Mouse (Mus musculus): ENCODE data around the gene Actr10.

DNA sequence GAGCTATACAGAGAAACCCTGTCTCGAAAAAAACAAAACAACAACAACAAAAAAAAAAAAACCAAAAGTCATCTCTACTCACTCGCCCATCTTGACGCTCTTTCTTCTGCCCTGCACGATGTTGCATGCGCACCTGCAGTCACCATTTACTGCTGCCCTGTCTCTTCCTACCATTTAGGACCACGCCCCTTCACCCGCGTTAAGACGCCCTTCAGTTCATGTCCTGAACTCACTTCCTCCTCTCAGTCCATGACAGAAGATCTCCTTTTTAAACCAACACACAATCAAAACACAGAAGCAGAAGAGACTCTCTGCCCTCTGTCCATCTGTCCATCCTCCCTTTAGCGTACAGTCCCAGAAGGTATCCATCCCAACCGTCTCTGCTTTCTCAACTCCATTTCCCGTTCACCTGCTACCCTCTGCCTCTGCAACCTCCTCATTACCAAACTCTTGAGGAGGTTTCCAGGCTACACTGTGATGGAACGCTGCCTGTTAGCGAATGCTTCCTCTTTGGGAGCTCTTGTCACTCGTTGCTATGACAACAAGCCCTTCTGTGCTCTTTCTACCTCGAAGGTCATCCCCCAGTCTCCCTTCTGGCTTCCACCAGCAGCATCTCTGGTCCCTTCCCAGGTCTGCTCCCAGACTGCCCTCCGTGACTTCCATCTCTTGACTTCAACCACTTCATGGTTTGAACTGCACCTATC, 25.8 kb upstream of the Actr10 start:
- TF ChIP-seq CTCF (IDR thresholded peaks at IDR 0.05; ENCODE audit: extremely low read depth, insufficient read depth, insufficient read length, insufficient replicate concordance) (no peak), POLR2A (IDR thresholded peaks at IDR 0.05; ENCODE audit: low read depth, low read length) (no peak)
